Mouse (Mus musculus) neural tube, embryonic 15.5 days (tissue): ENCODE measurements at regions not wholly inside any gene's neighbourhood (a gene's known extent, or its start where the extent isn't known, plus 50 kb on each side); places are given as distances from the start of the nearest gene placed in this dataset.

Experiments
- ATAC-seq: fragments of 200-750 bp; cut with Nextera tagmentation; 2 replicates; pipeline ENCODE4 v1.8.0; 2017; ENCODE audit warnings: mild to moderate bottlenecking, moderate TSS enrichment, moderate library complexity; ENCODE audit not compliant: low FRiP score
- H3K27ac ChIP-seq: fragments of 300-500 bp; sonication (generic); replicated peaks from 2 replicates; pipeline ENCODE4 v1.5.1; 2015; ENCODE audit warnings: mild to moderate bottlenecking, inconsistent platforms
- H3K27me3 ChIP-seq: fragments of 300-500 bp; sonication (generic); replicated peaks from 2 replicates; pipeline ENCODE4 v1.6.1; 2015; ENCODE audit warnings: inconsistent platforms
- H3K36me3 ChIP-seq: fragments of 300-500 bp; sonication (generic); 2 replicates; pipeline ENCODE4 v1.6.1; 2015; ENCODE audit warnings: inconsistent platforms
- H3K4me1 ChIP-seq: fragments of 300-500 bp; sonication (generic); 2 replicates; pipeline ENCODE4 v1.6.1; 2015; ENCODE audit warnings: inconsistent platforms
- H3K4me2 ChIP-seq: fragments of 300-500 bp; sonication (generic); 2 replicates; pipeline ENCODE4 v1.6.1; 2015; ENCODE audit warnings: inconsistent platforms, mild to moderate bottlenecking, moderate library complexity
- H3K4me3 ChIP-seq: fragments of 300-500 bp; sonication (generic); replicated peaks from 2 replicates; pipeline ENCODE4 v1.5.1; 2015; ENCODE audit warnings: mild to moderate bottlenecking, inconsistent platforms
- H3K9ac ChIP-seq: fragments of 300-500 bp; sonication (generic); replicated peaks from 2 replicates; pipeline ENCODE4 v1.6.1; 2015; ENCODE audit warnings: mild to moderate bottlenecking, inconsistent platforms
- H3K9me3 ChIP-seq: fragments of 300-500 bp; sonication (generic); replicated peaks from 2 replicates; pipeline ENCODE4 v1.6.1; 2016; ENCODE audit warnings: inconsistent platforms
- WGBS: fragments of 180-500 bp; shearing (Covaris S2); methylation state at CpG from one replicate; pipeline ENCODE4 v1.1.7; 2015; ENCODE audit warnings: mixed read lengths; 5-methylcytosine and 5-hydroxymethylcytosine counted together

- Histone ChIP-seq H3K9me3 (no peaks in the 10 kb centered on the region), H3K9ac (no peak overlapping the region), H3K36me3 (no peaks in the 10 kb centered on the region), H3K4me3 (no peak overlapping the region), H3K4me2 (no peak overlapping the region), H3K27me3 (no peaks in the 10 kb centered on the region), H3K4me1 (peaks cover 8% of the 10 kb centered on the region), H3K27ac (no peak overlapping the region; the same call in 1 of the 2 replicates)
- ATAC-seq, result no peak
- 83% methylated on average over 1 of the region's 1 CpGs for WGBS
These were observed 169.9 kb upstream of the Tmem161b start for GRCm38 (mm10) chr13:84052221-84052620.

GRCm38 (mm10) chr13:84054956-84055355, 167.1 kb upstream of the Tmem161b start:
- no peaks in the 10 kb centered on the region for H3K36me3 ChIP-seq
- peak overlapping the region; percentile 44 for H3K4me2 ChIP-seq
- H3K27ac ChIP-seq, result peak overlapping the region; percentile 84
- H3K4me1 ChIP-seq, result peaks cover 16% of the 10 kb centered on the region
- WGBS, result 34% methylated on average over 7 of the region's 7 CpGs
- no peaks in the 10 kb centered on the region for H3K27me3 ChIP-seq
- H3K9ac ChIP-seq, result peak overlapping the region; percentile 34; the same call in 1 of the 2 replicates
- ATAC-seq, result no peak
- no peaks in the 10 kb centered on the region for H3K9me3 ChIP-seq
- no peak overlapping the region for H3K4me3 ChIP-seq

DNA sequence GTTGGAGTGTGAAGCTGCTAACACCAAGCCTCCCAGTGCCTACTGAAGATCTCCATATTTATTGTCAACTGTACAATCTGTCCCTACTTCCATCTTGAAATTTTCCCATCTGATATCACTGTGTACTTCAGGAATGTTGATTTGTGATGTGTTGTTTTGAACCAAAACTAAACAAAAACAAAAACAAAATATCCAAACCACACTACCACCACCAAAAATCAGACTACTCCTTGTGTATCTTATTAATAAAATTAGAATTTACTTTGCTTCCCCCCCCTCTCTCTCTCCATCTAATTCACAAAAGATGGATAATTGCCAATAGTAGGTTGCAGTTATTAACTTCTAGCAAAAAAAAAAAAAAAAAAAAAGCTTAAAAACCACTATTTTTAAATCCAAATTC, 166.5 kb upstream of the Tmem161b start:
- Histone ChIP-seq H3K4me2 (peak overlapping the region; percentile 44), H3K9ac (no peak overlapping the region), H3K4me3 (no peak overlapping the region), H3K36me3 (no peaks in the 10 kb centered on the region), H3K27ac (peak overlapping the region; percentile 84), H3K9me3 (no peaks in the 10 kb centered on the region), H3K4me1 (peaks cover 20% of the 10 kb centered on the region), H3K27me3 (no peaks in the 10 kb centered on the region)
- ATAC-seq, result no peak

- WGBS, result 27% methylated on average over 3 of the region's 3 CpGs
- Histone ChIP-seq H3K27me3 (no peaks in the 10 kb centered on the region), H3K4me1 (peaks cover 20% of the 10 kb centered on the region), H3K36me3 (no peaks in the 10 kb centered on the region), H3K27ac (peak overlapping the region; percentile 89), H3K9me3 (no peaks in the 10 kb centered on the region), H3K4me2 (peak overlapping the region; percentile 38), H3K4me3 (no peak overlapping the region), H3K9ac (0 out of 2 replicates have a peak overlapping the region, but pooled peaks have one; percentile 8)
- no peak for ATAC-seq
These were observed 165.6 kb upstream of the Tmem161b start for GRCm38 (mm10) chr13:84056451-84056850.

GRCm38 (mm10) chr13:84056998-84057397, 165.1 kb upstream of the Tmem161b start:
- H3K9ac ChIP-seq, result 0 out of 2 replicates have a peak overlapping the region, but pooled peaks have one; percentile 8
- H3K4me2 ChIP-seq, result peak overlapping the region; percentile 38
- H3K36me3 ChIP-seq, result no peaks in the 10 kb centered on the region
- H3K4me3 ChIP-seq, result no peak overlapping the region
- peaks cover 24% of the 10 kb centered on the region for H3K4me1 ChIP-seq
- peak; percentile 25 for ATAC-seq
- H3K27ac ChIP-seq, result peak overlapping the region; percentile 89
- WGBS, result 11% methylated on average over 5 of the region's 5 CpGs
- H3K9me3 ChIP-seq, result no peaks in the 10 kb centered on the region
- no peaks in the 10 kb centered on the region for H3K27me3 ChIP-seq

DNA sequence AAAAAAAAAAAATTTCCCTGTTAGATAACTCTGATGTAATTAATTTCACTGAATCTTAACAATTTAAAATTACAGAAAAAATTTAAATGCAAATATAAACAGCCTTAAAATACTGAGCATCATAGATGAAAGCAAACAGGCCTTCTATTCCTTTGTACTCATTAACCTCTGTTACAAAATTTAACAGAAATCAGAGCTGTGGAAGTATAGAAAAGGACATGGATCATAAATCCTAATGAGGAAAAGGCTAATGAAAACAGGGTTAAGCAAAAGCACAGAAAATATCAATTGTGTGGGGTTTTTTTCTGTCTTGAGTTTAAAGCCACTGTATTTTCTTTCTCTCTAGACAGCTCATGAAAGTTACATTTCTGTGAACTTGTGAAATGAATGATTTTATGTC, 164.6 kb upstream of the Tmem161b start:
- Histone ChIP-seq H3K4me1 (peaks cover 26% of the 10 kb centered on the region), H3K27ac (peak overlapping the region; percentile 89), H3K27me3 (no peaks in the 10 kb centered on the region), H3K36me3 (no peaks in the 10 kb centered on the region), H3K4me3 (no peak overlapping the region), H3K9me3 (no peaks in the 10 kb centered on the region), H3K9ac (no peak overlapping the region), H3K4me2 (peak overlapping the region; percentile 38; the same call in 1 of the 2 replicates)
- no peak for ATAC-seq

- Histone ChIP-seq H3K27ac (peak overlapping the region; percentile 92), H3K36me3 (no peaks in the 10 kb centered on the region), H3K4me1 (peaks cover 26% of the 10 kb centered on the region), H3K4me2 (peak overlapping the region; percentile 58), H3K4me3 (no peak overlapping the region; the same call in 1 of the 2 replicates), H3K27me3 (no peaks in the 10 kb centered on the region), H3K9me3 (no peaks in the 10 kb centered on the region), H3K9ac (peak overlapping the region; percentile 21)
- ATAC-seq, result no peak
- 25% methylated on average over 3 of the region's 3 CpGs for WGBS
These were observed 163.8 kb upstream of the Tmem161b start for GRCm38 (mm10) chr13:84058251-84058650.

- H3K9me3 ChIP-seq, result no peaks in the 10 kb centered on the region
- no peaks in the 10 kb centered on the region for H3K27me3 ChIP-seq
- H3K4me1 ChIP-seq, result peaks cover 26% of the 10 kb centered on the region
- H3K4me3 ChIP-seq, result peak overlapping the region; percentile 19
- peak overlapping the region; percentile 92 for H3K27ac ChIP-seq
- H3K9ac ChIP-seq, result peak overlapping the region; percentile 49
- peak; percentile 64 for ATAC-seq
- peak overlapping the region; percentile 58 for H3K4me2 ChIP-seq
- 3% methylated on average over 10 of the region's 10 CpGs for WGBS
- H3K36me3 ChIP-seq, result no peaks in the 10 kb centered on the region
These were observed 163.0 kb upstream of the Tmem161b start for GRCm38 (mm10) chr13:84059031-84059651.

GRCm38 (mm10) chr13:84059661-84060452, 162.2 kb upstream of the Tmem161b start:
- H3K27me3 ChIP-seq, result no peaks in the 10 kb centered on the region
- peaks cover 25% of the 10 kb centered on the region for H3K4me1 ChIP-seq

GRCm38 (mm10) chr13:84060453-84060834, 161.7 kb upstream of the Tmem161b start:
- H3K27ac ChIP-seq, result peak overlapping the region; percentile 92
- H3K36me3 ChIP-seq, result no peaks in the 10 kb centered on the region
- peak overlapping the region; percentile 58 for H3K4me2 ChIP-seq
- H3K9me3 ChIP-seq, result no peaks in the 10 kb centered on the region
- WGBS, result 29% methylated on average over 3 of the region's 3 CpGs
- no peaks in the 10 kb centered on the region for H3K27me3 ChIP-seq
- no peak for ATAC-seq
- peaks cover 26% of the 10 kb centered on the region for H3K4me1 ChIP-seq
- H3K4me3 ChIP-seq, result peak overlapping the region; percentile 19
- H3K9ac ChIP-seq, result peak overlapping the region; percentile 12

More at GRCm38 (mm10) chr13:84059661-84060452, 162.2 kb upstream of the Tmem161b start:
- Histone ChIP-seq H3K4me3 (peak overlapping the region; percentile 19), H3K27ac (peak overlapping the region; percentile 92), H3K9me3 (no peaks in the 10 kb centered on the region), H3K36me3 (no peaks in the 10 kb centered on the region), H3K4me2 (peak overlapping the region; percentile 58), H3K9ac (peak overlapping the region; percentile 49)
- ATAC-seq, result peak; percentile 51
- 7% methylated on average over 5 of the region's 5 CpGs for WGBS

GRCm38 (mm10) chr13:84060906-84061305, 161.2 kb upstream of the Tmem161b start:
- ATAC-seq, result no peak
- H3K9ac ChIP-seq, result peak overlapping the region; percentile 12; the same call in 1 of the 2 replicates
- H3K9me3 ChIP-seq, result no peaks in the 10 kb centered on the region
- H3K4me2 ChIP-seq, result peak overlapping the region; percentile 58
- H3K4me3 ChIP-seq, result peak overlapping the region; percentile 19; the same call in 1 of the 2 replicates
- no peaks in the 10 kb centered on the region for H3K27me3 ChIP-seq
- WGBS, result 31% methylated on average over 3 of the region's 3 CpGs
- H3K36me3 ChIP-seq, result no peaks in the 10 kb centered on the region
- H3K4me1 ChIP-seq, result peaks cover 31% of the 10 kb centered on the region
- peak overlapping the region; percentile 92 for H3K27ac ChIP-seq
